Mouse (Mus musculus) hindlimb bud, embryonic 11.5 days (tissue): ENCODE results near the gene Susd6.

Experiments used
- DNase-seq: peaks from one replicate; pipeline ENCODE4 v3.0.0-alpha.2; 2012; ENCODE audit warnings: low read depth, low spot score; ENCODE audit errors: extremely low spot score

The Susd6 gene

DNA sequence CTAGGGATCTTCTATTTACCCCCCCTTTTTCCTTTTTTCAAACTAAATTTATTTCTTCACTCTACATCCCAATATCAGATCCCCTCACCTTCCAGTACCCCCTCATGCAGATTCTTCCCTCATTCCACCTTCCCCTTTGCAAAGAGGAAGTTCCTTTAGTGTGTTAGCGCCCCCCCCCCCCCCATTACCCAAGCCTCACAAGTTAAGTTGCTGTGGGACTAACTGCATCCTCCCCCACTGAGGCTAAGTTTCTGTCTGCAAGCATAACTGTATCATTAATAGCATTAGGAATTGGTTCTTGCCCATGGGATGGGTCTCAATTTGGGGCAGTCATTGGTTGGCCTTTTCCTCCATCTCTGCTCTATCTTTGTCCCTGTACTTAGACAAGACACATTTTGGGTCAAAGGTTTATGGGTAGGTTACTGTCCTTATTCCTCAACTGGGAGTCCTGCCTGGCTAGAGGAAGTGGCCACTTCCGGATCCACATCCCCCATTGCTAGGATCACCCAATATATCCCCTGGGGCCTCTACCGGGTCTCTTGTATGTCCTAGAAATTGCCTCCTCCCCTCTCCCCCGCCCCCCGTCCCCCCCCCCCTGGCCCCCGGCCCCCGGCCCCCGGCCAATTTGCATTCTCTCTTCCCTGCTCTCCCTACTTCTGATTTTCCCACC lies 44.7 kb downstream of the Susd6 start:
- no peak for DNase-seq

- DNase-seq = no peak
Measured at GRCm38 (mm10) chr12:80837614-80838013, 47.3 kb downstream of the Susd6 start.

GRCm38 (mm10) chr12:80838271-80838670 lies 48.0 kb downstream of the Susd6 start:
- no peak for DNase-seq

GRCm38 (mm10) chr12:80838787-80839186 lies 48.5 kb downstream of the Susd6 start:
- no peak for DNase-seq

DNA sequence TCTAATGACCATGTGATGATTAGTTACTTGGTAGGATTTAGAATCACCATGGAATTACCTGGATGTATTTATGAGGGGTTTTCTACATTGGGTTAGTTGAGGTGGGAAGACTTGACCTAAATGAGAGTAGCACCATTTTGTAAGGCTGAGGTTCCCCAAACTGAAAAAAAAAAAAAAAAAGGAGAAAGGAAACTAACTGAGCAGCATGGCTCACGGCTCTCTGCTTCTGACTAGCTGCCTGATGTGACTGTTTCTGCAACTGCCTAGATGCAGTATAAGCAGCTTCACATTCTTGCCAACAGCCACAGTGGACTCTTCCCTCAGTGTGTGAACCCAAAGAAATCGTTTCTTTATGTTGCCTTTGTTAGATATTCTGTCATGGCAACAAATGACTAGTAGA lies 49.3 kb downstream of the Susd6 start:
- no peak for DNase-seq

- DNase-seq = no peak
Measured at GRCm38 (mm10) chr12:80841618-80842017, 51.3 kb downstream of the Susd6 start.

GRCm38 (mm10) chr12:80842609-80843008 lies 52.3 kb downstream of the Susd6 start:
- no peak for DNase-seq

DNA sequence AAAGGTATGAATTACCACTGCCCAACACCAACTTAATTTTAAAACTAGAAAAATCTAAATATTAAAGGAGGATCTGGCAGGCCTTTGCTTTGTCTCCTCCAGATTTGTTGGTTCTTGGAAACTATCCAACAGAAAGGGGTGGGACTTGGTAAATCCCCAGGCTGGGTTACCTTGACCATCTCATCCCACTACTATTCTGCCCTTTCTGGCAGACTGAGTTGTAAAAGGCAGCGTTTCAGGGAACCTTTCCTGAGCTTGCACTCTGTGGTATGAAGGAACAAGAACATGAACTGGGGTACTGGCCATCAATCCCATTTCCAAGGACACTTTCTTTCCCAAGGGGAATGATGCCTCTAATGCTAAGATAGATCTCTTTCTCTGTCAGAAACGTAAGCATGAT lies 52.9 kb downstream of the Susd6 start:
- DNase-seq = no peak

DNA sequence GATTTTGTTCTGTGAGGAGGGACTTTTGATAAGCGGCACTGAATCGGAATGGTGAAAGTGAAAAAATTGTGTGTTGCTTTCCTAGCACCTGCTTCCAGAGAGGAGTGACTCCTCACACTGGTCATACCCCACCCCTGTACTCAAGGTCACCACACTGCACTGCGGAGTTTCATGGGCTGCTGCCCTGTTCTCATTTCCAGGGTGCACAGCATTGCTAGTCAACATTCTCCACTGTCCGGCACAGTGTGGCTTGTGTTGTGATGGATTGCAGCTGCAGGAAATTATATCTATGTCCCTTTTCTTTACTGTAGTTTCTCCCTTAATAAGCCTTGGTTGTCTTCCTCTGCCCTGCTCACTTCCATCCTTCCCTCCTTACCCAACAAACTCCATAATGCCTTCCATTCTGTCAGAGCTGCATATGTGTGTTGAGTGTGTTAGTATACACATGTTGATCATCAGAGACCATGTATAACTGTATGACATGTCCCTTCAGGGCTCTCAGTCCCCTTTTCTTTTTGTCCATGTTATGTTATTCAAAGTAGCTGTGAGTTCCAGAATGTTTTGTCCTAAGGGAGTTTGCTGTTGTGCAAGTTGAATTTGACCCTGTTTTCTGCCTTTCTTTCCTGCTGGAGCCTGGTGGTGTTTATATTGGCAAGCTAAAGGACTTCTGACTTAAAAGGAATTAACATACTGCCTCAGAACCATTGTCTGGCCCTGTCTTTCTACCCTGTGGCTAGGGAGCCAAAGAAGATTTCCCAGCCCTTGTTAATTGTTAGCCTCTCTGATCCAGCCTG lies 53.5 kb downstream of the Susd6 start:
- no peak for DNase-seq

DNA sequence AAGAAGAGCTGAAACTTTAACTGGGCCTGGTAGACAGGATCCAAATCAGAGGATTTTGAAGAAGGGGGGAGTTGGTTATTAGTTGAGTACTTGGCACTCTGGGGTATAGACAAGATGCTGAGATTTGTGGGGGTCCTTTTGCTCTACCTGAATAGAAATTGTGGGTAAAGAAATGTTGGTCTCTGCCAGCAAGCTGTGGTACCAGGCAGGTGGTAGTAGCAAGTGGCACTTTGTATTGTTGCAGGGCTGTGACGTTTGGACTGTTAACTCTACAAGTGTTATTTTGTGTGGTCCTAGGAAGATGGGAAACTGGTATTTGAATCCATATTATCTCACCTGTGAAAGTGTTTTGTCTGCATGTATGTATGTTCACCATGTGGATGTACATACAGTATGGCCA lies 55.6 kb downstream of the Susd6 start:
- no peak for DNase-seq

GRCm38 (mm10) chr12:80846861-80847268 lies 56.6 kb downstream of the Susd6 start:
- no peak for DNase-seq

- DNase-seq = no peak
Measured at GRCm38 (mm10) chr12:80852001-80852400, 61.7 kb downstream of the Susd6 start.

DNA sequence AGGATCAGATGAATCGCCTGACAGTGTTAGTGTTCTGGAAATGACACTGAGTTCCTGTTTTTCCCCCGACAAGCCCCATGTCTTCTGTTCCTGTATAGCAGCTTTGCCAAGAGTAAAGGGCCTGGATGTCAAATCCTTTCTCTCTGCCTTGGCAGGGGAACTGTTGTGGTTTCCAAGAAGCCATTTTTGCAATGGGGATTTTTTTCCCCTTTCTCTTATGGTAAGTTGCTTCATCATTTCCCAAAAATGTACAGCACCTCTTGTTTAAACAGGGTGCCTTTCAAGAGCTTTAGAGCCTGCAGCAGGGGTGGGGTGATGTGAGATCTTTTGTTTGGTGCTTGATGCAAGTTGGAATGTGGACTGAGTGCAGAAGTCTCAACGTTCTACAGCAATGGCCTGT lies 63.4 kb downstream of the Susd6 start:
- DNase-seq = no peak

DNA sequence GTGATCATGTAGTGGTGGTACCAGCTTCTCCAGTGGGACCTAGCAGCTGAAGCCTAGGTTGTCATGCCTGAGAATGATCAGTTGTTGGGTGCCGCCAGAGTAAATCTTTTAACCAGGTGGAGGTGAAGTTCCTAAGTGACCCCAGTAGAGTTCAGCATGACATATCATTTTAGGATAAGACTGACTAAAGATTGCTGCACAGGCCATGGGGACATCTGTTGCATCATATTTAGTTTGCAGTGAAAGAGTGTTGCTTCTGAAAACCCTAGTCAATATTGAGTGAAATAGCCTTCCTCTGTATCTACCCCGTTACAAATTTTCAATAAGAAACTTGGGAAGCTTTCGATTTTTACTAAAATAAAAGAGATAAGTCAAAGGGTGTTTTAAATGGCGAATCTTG lies 64.4 kb downstream of the Susd6 start:
- no peak for DNase-seq

- DNase-seq = no peak
Measured at GRCm38 (mm10) chr12:80855100-80855499, 64.8 kb downstream of the Susd6 start.

DNA sequence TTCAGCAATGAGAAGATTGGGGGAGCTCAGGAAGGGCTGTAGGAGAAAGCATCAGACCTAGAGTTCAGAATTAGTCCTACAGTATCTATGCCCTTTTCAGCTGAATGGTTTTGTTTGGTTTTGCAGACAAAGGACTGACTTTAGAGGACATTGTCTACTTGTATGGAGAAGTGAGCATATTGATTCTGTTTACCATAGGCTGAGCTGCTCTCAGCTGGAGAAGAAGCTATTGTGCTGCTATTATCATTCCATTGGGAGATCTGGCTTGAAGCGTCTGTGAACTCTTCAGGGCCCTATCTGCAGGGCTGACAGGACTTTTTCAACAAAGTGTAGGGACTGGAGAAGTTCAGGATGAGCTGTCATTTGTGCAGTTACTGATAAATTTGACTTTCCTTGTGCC lies 65.3 kb downstream of the Susd6 start:
- DNase-seq = no peak

DNA sequence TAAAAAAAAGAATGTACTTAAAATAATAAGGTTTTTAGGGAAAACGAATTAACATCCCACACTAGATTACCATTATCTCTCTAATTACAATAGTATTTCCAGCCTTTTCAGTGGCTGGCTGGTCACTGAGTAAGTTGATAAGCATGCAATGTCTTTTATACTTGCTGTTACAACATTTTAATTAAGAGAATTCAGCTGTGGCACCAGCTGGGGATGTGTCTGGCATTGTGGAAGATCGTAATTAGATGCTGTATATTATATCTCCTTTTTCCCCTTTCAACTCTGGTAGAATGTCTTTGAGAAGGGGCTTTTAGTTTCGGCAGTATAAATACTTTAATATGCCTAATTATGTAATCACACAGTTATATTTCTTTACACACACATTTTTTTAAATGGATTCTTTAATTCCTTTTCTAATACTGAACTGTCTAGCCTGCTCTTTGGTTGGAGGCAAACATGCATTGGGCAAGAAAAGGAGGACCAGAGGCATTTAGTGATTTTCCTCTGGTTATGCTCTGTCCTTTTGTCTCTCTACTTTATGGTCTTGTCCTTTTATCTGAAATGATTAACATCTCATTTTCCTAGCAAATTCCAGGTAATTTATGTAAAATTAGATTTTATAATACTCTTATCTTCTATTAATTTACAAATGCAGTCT lies 67.5 kb downstream of the Susd6 start:
- no peak for DNase-seq

GRCm38 (mm10) chr12:80858307-80858706 lies 68.0 kb downstream of the Susd6 start:
- DNase-seq = no peak

DNA sequence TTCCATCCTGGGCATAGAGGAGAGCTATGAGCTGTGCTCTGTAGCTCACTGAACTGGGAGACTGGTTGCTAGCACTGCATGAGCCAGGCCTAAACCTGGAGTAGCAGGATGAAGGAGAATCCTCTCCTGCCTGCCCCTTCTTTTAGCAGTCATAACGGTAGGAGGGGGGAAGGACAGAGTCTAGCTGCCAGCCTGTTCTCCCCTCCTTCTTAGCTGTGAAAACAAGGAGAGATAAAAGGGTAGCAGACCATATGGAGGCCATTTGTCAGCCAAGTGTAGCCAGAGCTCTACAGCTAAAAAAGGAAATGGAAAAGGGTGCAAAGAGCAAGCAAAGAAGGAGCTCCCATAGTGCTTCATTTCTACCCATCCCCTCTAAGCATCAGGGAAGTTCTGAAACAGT lies 71.6 kb downstream of the Susd6 start:
- DNase-seq = no peak

GRCm38 (mm10) chr12:80863370-80863769 lies 73.1 kb downstream of the Susd6 start:
- no peak for DNase-seq

DNA sequence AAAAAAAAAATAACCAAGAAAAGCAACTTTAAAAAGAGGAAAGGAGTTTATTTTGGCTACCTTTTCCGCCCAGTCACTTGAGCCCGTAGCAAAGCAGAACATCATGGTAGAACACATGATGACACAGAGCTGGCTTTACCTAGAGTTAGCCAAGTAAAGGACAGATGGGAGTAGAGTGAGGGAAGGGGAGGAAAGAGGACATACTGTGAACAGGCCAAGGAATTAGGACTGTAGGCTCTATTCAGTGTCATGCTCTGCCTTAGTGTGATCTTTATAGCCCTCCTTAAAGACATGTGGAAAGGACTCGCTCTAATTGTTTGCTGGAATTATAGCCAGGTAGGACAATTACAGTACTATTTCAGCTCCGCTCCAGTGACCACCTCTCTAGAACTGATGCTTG lies 74.9 kb downstream of the Susd6 start:
- DNase-seq = no peak

DNA sequence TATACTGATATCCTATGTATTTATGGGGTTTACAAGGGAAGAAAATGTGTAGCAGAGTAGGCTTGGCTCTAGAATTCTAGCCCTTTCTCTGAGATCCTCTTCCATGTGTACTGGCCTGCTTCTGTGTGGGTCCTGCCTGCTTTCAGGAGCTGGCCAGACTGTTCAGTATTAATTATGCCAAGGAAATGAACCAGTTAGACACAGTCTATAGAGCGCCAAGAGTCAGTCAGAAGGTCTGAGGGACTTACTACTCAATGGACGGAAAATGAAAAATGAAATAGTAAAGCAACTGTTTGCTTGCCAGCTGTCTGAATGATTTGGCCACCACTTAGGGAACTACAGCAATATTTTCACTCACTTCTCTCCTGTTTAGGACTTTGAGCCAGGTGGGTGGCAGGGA lies 75.7 kb downstream of the Susd6 start:
- DNase-seq = no peak
